Mouse (Mus musculus): ENCODE measurements around the gene Cbr2.
"Not testable (repeated sequence)": the region's sequence is repeated elsewhere in the genome, so short reads cannot be mapped to it uniquely, and the experiment has no call there.

Gene Cbr2

GRCm38 (mm10) chr11:120731858-120732680 is at the start of gene Cbr2:
Gene Cbr2 (minus strand): TSS chr11:120732114.
- DNase-seq (ENCODE audit: low spot score): no peak

GRCm38 (mm10) chr11:120781361-120781760 is 49.4 kb upstream of the Cbr2 start:
- DNase-seq (ENCODE audit: low spot score): not testable (repeated sequence)

DNA sequence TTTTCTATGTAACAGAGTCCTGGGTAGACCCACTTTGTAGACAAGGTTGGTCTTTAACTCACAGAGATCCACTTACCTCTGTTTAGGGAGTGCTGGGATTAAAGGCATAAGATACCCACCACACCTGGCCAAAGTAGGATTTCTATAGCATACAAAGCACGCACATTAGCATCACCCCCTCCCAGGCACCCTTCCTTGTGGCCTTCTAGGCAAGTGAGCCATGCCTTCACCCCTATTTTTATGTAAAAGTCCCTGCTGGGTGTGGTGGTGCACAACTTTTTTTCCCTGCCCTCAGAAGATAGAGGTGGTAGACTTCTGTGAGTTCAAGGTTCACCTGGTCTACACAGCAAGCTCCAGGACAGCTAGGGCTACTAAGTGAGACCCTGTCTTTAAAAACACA is 48.0 kb upstream of the Cbr2 start:
- no peak for DNase-seq (ENCODE audit: low spot score)

DNA sequence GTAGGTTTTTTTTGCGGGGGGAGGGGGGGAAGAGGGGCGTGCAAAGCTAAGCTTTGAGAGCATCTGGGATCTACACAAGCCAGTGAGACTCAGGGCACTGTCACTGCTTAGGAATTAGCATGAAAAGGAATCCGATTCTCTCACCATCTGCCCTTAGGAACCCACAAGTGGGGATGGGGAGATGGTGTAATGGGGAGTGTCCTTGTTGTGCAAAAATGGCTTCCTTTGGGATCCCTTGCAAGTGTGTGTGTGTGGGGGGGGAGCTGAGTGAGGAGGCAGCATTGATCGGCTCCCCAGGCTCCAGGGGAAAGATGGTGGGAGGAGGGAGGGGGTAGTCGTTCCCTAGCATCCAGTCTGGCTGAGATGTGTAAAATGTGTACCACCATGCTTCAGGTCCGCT is 45.2 kb upstream of the Cbr2 start:
- no peak for DNase-seq (ENCODE audit: low spot score)

DNA sequence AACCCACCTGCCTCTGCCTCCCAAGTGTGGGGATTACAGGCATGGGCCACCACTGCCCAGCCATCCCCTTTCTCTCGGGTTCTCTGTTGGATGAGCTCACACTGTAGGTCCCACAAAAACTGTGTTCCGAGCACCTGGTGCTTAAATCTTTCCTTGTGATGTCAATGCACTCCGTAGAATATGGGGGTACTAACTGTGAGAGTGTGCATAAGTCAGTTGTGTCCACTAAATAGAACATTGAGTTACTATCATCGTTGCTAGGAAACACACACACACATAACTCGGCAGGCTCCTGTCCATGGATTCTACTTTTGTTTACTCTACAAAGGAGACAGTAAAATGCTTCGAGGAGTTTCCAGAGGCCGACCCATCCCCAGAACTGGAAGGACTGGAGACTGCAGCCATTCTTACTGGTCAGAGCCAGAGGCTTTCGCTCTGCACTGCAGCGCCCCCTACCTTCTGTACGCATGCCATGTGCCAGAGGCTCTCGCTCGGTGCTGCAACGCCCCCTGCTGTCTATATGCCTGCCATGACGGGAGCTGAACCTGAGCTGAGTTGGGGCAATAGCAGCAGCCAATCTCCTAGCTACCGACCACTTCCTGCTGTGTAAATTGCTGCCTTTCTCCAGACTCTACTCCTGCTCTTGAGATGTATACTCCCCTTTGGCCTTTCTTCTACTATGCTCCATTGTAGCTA is 44.0 kb upstream of the Cbr2 start:
- peak; percentile 96 for DNase-seq (ENCODE audit: low spot score)

- DNase-seq (ENCODE audit: low spot score): no peak
Observed at GRCm38 (mm10) chr11:120773463-120774190, 41.7 kb upstream of the Cbr2 start.

GRCm38 (mm10) chr11:120772749-120773148 is 40.8 kb upstream of the Cbr2 start:
- no peak for DNase-seq (ENCODE audit: low spot score)

DNA sequence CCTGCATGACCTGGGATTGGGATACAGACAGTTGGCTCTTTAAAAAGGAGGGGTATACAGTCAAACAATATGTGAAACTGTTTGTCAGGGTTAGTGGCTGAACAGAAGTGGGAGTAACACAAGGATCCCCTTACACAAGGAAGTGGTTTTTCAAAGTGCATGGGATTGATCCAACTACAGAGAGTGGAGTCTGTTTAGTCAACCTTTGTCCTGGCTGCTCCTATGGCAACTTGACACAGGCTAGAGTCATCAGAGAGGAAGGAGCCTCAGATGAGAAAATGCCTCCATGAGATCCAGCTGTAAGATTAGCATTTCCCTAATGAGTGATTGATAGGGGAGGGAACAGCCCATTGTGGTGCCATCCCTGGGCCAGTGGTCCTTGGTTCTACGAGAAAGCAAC is 36.3 kb upstream of the Cbr2 start:
- no peak for DNase-seq (ENCODE audit: low spot score)

GRCm38 (mm10) chr11:120767023-120767422 is 35.1 kb upstream of the Cbr2 start:
- DNase-seq (ENCODE audit: low spot score): not testable (repeated sequence)

DNA sequence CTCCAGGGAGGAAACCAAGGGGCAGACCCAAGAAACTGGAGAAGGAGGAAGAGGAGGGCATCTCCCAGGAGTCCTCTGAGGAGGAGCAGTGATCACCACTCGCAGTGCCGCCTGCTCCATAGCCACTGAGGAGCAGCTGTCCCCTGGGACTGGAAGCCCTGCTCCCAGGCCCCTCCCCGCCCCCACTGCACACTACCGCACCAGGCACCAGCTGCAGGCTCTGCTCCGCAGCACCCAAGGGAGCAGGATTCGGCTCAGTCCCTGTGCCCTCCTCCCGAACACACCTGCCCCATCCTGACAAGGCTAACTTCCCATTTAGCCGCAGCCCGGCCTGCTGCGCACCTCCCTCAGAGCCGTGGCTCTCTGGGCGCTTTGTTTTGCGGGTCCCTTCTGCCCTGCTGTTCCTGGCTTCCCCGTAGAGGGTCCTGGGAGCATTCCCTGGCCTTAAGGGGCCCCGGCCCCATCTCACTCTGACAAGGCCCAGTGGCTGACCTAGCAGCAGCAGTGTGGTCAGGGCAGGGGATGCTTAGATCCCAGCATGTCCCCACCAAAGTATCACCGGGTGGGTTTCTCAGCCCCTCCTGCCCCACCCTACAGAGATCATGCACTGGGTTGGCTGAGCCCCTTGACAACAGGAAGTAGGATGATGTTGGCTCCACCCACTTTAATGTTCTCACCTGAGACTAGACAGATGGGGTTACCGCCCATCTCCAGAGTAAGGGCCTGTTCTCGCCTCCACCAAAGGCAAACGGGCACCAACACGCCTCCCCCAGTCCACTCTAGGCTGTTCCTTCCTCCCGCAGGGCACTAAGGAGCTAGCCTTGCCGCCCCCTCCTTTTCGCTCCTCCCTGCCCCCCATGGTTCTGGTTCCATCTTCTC is 31.4 kb upstream of the Cbr2 start:
- DNase-seq (ENCODE audit: low spot score): not testable (repeated sequence)

DNA sequence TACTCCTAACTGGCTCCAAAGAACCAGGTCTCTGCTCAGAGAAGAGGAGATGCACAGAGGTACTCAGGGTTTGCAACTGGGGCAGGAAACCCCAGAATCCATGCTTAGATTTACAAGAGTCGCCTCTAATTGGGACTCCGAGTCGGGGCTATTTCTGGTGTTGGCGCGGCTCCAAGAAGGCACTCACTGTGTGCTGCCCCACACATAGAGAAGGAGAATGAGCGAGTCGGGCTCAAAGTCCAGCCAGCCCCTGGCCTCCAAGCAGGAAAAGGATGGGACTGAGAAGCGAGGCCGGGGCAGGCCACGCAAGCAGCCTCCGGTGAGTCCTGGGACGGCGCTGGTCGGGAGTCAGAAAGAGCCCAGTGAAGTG is 30.7 kb upstream of the Cbr2 start, which contains the start of gene Hmga1b:
Gene Hmga1b (plus strand): TSS at position 123 of the 370 bp plus-strand sequence.
- DNase-seq (ENCODE audit: low spot score): not testable (repeated sequence)

DNA sequence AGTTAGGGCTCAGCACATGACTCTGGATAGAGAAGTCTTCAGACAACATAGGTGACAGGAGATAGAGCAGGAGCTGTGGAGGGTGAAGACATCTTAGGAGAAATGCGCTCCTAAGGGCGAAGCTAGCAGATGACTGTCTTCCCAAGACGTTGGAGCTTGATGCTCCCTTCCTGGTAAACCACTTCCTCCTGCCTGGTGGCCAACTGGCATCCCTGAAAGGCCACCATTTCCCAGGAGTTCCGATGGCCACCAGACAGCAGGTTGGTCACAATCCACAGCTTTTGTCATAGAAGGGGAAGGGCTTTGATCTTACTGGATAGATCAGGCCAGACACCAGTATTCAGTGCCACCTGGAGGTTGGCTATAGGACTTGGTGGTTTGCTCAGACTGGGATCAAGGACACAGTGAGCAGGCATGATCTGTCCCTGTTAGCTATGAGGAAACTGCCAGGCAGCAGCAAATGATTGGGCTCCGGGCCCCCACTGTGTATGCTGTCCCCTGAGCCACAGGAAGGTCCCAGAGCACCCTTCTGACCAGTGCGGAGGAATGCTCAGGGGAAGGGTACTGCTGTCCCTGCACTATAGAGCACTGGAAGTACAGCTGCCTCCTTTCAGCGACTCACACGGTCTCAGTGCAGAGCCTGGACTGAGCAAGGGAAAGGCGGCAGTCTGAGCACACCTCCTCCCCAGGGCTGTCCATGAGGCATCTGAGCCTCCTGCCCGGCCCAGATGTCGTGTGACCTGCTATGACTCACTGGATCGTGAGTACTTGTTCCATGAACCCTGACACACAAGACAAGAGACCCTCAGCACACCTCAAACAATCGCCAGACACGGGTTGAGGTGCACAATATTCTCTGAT is 30.1 kb upstream of the Cbr2 start:
- DNase-seq (ENCODE audit: low spot score): no peak

GRCm38 (mm10) chr11:120760236-120760635 is 28.3 kb upstream of the Cbr2 start:
- no peak for DNase-seq (ENCODE audit: low spot score)

DNA sequence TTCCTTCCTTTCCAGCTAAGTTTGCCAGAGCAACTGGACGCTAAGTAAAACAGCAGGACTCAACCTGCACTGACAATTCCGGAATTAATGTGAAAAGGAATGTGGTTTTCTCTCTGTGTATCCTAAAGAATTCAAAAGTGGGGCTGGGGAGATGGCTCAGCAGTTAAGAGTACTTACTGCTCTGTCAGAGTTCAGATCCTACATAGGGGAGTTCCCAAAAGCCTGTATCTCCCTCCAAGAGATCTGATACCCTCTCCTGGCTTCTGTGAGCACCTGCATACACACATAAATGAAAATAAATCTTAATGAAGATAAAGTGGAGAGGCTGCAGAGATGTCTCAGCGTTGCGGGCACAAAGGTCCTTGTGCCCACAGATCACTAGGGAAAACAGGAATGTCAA is 19.7 kb upstream of the Cbr2 start:
- DNase-seq (ENCODE audit: low spot score): no peak

GRCm38 (mm10) chr11:120749430-120749829 is 17.5 kb upstream of the Cbr2 start:
- DNase-seq (ENCODE audit: low spot score): no peak

GRCm38 (mm10) chr11:120747974-120748373 is 16.1 kb upstream of the Cbr2 start:
- no peak for DNase-seq (ENCODE audit: low spot score)

- no peak for DNase-seq (ENCODE audit: low spot score)
Observed at GRCm38 (mm10) chr11:120744121-120744701, 12.3 kb upstream of the Cbr2 start.

GRCm38 (mm10) chr11:120740981-120741380 is 9.1 kb upstream of the Cbr2 start:
- no peak for DNase-seq (ENCODE audit: low spot score)

GRCm38 (mm10) chr11:120736424-120736823 is 4.5 kb upstream of the Cbr2 start:
- DNase-seq (ENCODE audit: low spot score): no peak

DNA sequence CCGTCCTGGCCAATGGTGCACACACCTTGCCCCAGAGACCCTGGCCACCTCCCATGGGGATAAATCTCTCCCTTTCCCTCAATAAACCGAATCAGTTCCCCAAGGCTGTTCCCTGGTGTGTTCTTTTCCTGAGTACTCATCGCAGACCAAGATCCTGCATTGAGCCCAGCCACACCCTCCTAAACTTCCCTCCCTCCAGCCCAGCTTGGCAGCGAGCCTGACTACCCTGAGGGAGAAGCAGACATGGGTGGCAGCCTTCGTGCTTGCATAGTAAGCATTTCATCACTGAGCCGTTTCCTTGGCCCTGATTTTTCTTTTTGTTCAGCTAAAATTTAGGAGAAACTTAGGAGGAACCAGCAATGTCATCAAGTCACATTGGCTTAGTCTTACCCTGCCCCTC is 1.6 kb upstream of the Cbr2 start:
- no peak for DNase-seq (ENCODE audit: low spot score)

Data from layer of hippocampus, adult 11-12 months (tissue).